Mouse (Mus musculus) limb, embryonic 11.5 days (tissue): ENCODE data around the gene Kcnab1. TPM values are rescaled to one million over a fixed set of nuclear protein-coding genes. Genes with fewer than 3 reads are reported as not detected.
"Not testable (repeated sequence)": the region's sequence is repeated elsewhere in the genome, so short reads cannot be mapped to it uniquely, and the experiment has no call there.

Experiments
- ATAC-seq: fragments of 200-750 bp; cut with Nextera tagmentation; 2 replicates; pipeline ENCODE4 v1.8.0; 2017; ENCODE audit warnings: low read depth; ENCODE audit not compliant: insufficient number of reproducible peaks, low FRiP score, low TSS enrichment
- DNase-seq: peaks from one replicate; pipeline ENCODE4 v3.0.0-alpha.2; 2015; ENCODE audit warnings: low spot score
- H3K27ac ChIP-seq: fragments of 300-500 bp; sonication (generic); replicated peaks from 2 replicates; pipeline ENCODE4 v1.5.1; 2014; ENCODE audit warnings: low read depth, mild to moderate bottlenecking, low read length
- H3K27me3 ChIP-seq: fragments of 300-500 bp; sonication (generic); 2 replicates; pipeline ENCODE4 v1.6.1; 2014; ENCODE audit warnings: mild to moderate bottlenecking, low read length, mixed read lengths; ENCODE audit not compliant: control insufficient read depth, insufficient read depth
- H3K36me3 ChIP-seq: fragments of 300-500 bp; sonication (generic); 2 replicates; pipeline ENCODE4 v1.6.1; 2014; ENCODE audit warnings: mild to moderate bottlenecking, low read length, moderate library complexity, mixed read lengths; ENCODE audit not compliant: control insufficient read depth, insufficient read depth
- H3K4me1 ChIP-seq: fragments of 300-500 bp; sonication (generic); 2 replicates; pipeline ENCODE4 v1.6.1; 2014; ENCODE audit warnings: low read length, mixed read lengths; ENCODE audit not compliant: control insufficient read depth, insufficient read depth
- H3K4me2 ChIP-seq: fragments of 300-500 bp; sonication (generic); 2 replicates; pipeline ENCODE4 v1.6.1; 2014; ENCODE audit warnings: low read depth, mild to moderate bottlenecking, moderate library complexity; ENCODE audit not compliant: severe bottlenecking
- H3K4me3 ChIP-seq: fragments of 300-500 bp; sonication (generic); 2 replicates; pipeline ENCODE4 v1.5.1; 2014; ENCODE audit warnings: low read depth, low read length
- H3K9ac ChIP-seq: fragments of 300-500 bp; sonication (generic); 2 replicates; pipeline ENCODE4 v1.6.1; 2014; ENCODE audit warnings: mild to moderate bottlenecking, low read length
- H3K9me3 ChIP-seq: fragments of 300-500 bp; sonication (generic); 2 replicates; pipeline ENCODE4 v1.6.1; 2016; ENCODE audit warnings: low read length; ENCODE audit not compliant: control insufficient read depth
- WGBS: fragments of 180-500 bp; shearing (Covaris S2); extraction: QIAGEN DNeasy Blood & Tissue Kit; methylation state at CpG from one replicate; pipeline ENCODE4 v1.1.7; 2014; 5-methylcytosine and 5-hydroxymethylcytosine counted together
- polyA plus RNA-seq: library from polyadenylated mRNA; unstranded; fragments of >200 nt; fragmentation: Nextera tagmentation; extraction: Ambion mirVana; gene quantifications from 2 replicates; pipeline ENCODE4 v1.2.1, GENCODE M21; 2014

Gene Kcnab1
- polyA plus RNA-seq, 1 experiment from 2014 or later, result 2.6 TPM

- Histone ChIP-seq H3K9ac (peak within 1 kb of the TSS; percentile 95), H3K27me3 (no peaks in the 10 kb centered on the region), H3K4me3 (peak within 1 kb of the TSS; percentile 92), H3K27ac (peak within 1 kb of the TSS; percentile 68), H3K36me3 (peaks cover 8% of the 10 kb centered on the region), H3K4me1 (0 out of 2 replicates have a peak, but pooled peaks cover 2% of the 10 kb centered on the region), H3K4me2 (peak within 1 kb of the TSS; percentile 79), H3K9me3 (no peaks in the 10 kb centered on the region)
- WGBS, result under 1% methylated on average over 36 of the region's 36 CpGs
- ATAC-seq, result peak; percentile 96
- DNase-seq, result peak; percentile 95
Measured at GRCm38 (mm10) chr3:65392421-65392817, 283.2 kb downstream of the Kcnab1 start, which contains the start of gene Ssr3. TSS of gene Ssr3 (minus strand) at chr3:65392623.

- not testable (repeated sequence) for ATAC-seq, H3K9me3 ChIP-seq, H3K9ac ChIP-seq, H3K4me1 ChIP-seq, H3K4me3 ChIP-seq, DNase-seq, H3K27me3 ChIP-seq, H3K4me2 ChIP-seq, H3K27ac ChIP-seq, H3K36me3 ChIP-seq
- 100% methylated on average over 1 of the region's 1 CpGs for WGBS
Measured at GRCm38 (mm10) chr3:65395111-65395510, 285.9 kb downstream of the Kcnab1 start.

- H3K4me2 ChIP-seq, result no peak overlapping the region
- no peak overlapping the region for H3K27ac ChIP-seq
- no peaks in the 10 kb centered on the region for H3K9me3 ChIP-seq
- DNase-seq, result no peak
- H3K9ac ChIP-seq, result no peak overlapping the region
- 80% methylated on average over 4 of the region's 4 CpGs for WGBS
- no peaks in the 10 kb centered on the region for H3K36me3 ChIP-seq
- ATAC-seq, result no peak
- H3K4me3 ChIP-seq, result no peak overlapping the region
- H3K27me3 ChIP-seq, result no peaks in the 10 kb centered on the region
- no peaks in the 10 kb centered on the region for H3K4me1 ChIP-seq
Measured at GRCm38 (mm10) chr3:65396835-65397504, 287.8 kb downstream of the Kcnab1 start.

GRCm38 (mm10) chr3:65397566-65397965 is 288.4 kb downstream of the Kcnab1 start:
- WGBS, result 92% methylated on average over 3 of the region's 3 CpGs
- ATAC-seq, result no peak
- no peak for DNase-seq
- H3K4me1 ChIP-seq, result no peaks in the 10 kb centered on the region
- H3K9ac ChIP-seq, result no peak overlapping the region
- H3K27me3 ChIP-seq, result no peaks in the 10 kb centered on the region
- no peaks in the 10 kb centered on the region for H3K36me3 ChIP-seq
- H3K4me3 ChIP-seq, result no peak overlapping the region
- H3K9me3 ChIP-seq, result no peaks in the 10 kb centered on the region
- no peak overlapping the region for H3K4me2 ChIP-seq
- H3K27ac ChIP-seq, result no peak overlapping the region

GRCm38 (mm10) chr3:65405781-65406180 is 296.6 kb downstream of the Kcnab1 start:
- no peaks in the 10 kb centered on the region for H3K36me3 ChIP-seq
- ATAC-seq, result no peak
- H3K4me1 ChIP-seq, result no peaks in the 10 kb centered on the region
- 74% methylated on average over 4 of the region's 4 CpGs for WGBS
- H3K9me3 ChIP-seq, result no peaks in the 10 kb centered on the region
- DNase-seq, result no peak
- H3K27me3 ChIP-seq, result no peaks in the 10 kb centered on the region
- H3K27ac ChIP-seq, result no peak overlapping the region
- no peak overlapping the region for H3K9ac ChIP-seq
- no peak overlapping the region for H3K4me3 ChIP-seq
- no peak overlapping the region for H3K4me2 ChIP-seq

- no peak overlapping the region for H3K4me3 ChIP-seq
- no peak overlapping the region for H3K27ac ChIP-seq
- DNase-seq (no peak), ATAC-seq (no peak)
- no peaks in the 10 kb centered on the region for H3K36me3 ChIP-seq
- H3K4me1 ChIP-seq, result no peaks in the 10 kb centered on the region
- no peaks in the 10 kb centered on the region for H3K27me3 ChIP-seq
- H3K9me3 ChIP-seq, result no peaks in the 10 kb centered on the region
- no peak overlapping the region for H3K9ac ChIP-seq
- H3K4me2 ChIP-seq, result no peak overlapping the region
Measured at GRCm38 (mm10) chr3:65407891-65408290, 298.7 kb downstream of the Kcnab1 start.

- Histone ChIP-seq H3K27ac (no peak overlapping the region), H3K4me2 (no peak overlapping the region), H3K36me3 (no peaks in the 10 kb centered on the region), H3K4me1 (no peaks in the 10 kb centered on the region), H3K9me3 (no peaks in the 10 kb centered on the region), H3K27me3 (no peaks in the 10 kb centered on the region), H3K9ac (no peak overlapping the region), H3K4me3 (no peak overlapping the region)
- ATAC-seq (no peak), DNase-seq (no peak)
Measured at GRCm38 (mm10) chr3:65416571-65416970, 307.4 kb downstream of the Kcnab1 start.

GRCm38 (mm10) chr3:65417913-65418594 is 308.9 kb downstream of the Kcnab1 start:
- Histone ChIP-seq H3K36me3 (no peaks in the 10 kb centered on the region), H3K4me2 (no peak overlapping the region), H3K4me1 (no peaks in the 10 kb centered on the region), H3K9ac (no peak overlapping the region), H3K27ac (no peak overlapping the region), H3K9me3 (no peaks in the 10 kb centered on the region), H3K27me3 (no peaks in the 10 kb centered on the region), H3K4me3 (no peak overlapping the region)
- 35% methylated on average over 5 of the region's 5 CpGs for WGBS
- ATAC-seq, result no peak
- no peak for DNase-seq
